ENCODE assay signal across 23 mouse cellular contexts in genomic region chr5:120653873-120654272, GRCm38 (mm10). TPM values are rescaled to one million over a fixed set of nuclear protein-coding genes. Genes with fewer than 3 reads are reported as not detected.
DNase-seq lines count a peak whose midpoint lies in the region; ATAC-seq and TF ChIP-seq lines count a peak whose summit lies in the region.
"Had no signal": no experiment of that assay in that cellular context is flagged by ENCODE, and none has a peak within 500 bp of the region (broad histone marks: within the 10 kb centered on the region; RNA-seq: fewer than 3 reads in every experiment).

No protein-coding gene starts in this region.

- H3K9me3 ChIP-seq in forebrain, embryonic 14.5 days (replicated peaks; ENCODE audit: control insufficient read depth, low read length) = no peaks in the 10 kb centered on the region
- H3K9me3 ChIP-seq in forebrain, embryonic 12.5 days = no peaks in the 10 kb centered on the region
- H3K9me3 ChIP-seq in stomach, postnatal 0 days (ENCODE audit: control insufficient read depth, low read length) = no peaks in the 10 kb centered on the region
- H3K9me3 ChIP-seq: embryonic facial prominence, embryonic 13.5 days; heart, embryonic 10.5 days; hindbrain, embryonic 12.5 days had no signal

- no peak overlapping the region for H3K4me3 ChIP-seq in forebrain, embryonic 14.5 days (ENCODE audit: low read depth, low read length)
- H3K4me3 ChIP-seq in forebrain, embryonic 12.5 days (replicated peaks) = no peak overlapping the region
- H3K4me3 ChIP-seq in left cerebral cortex, adult 2 months = peak overlapping the region; percentile 13; the same call in 1 of the 2 replicates
- no peak overlapping the region for H3K4me3 ChIP-seq in stomach, postnatal 0 days (ENCODE audit: low read depth, low read length)
- H3K4me3 ChIP-seq: embryonic facial prominence, embryonic 13.5 days; heart, embryonic 10.5 days; hindbrain, embryonic 12.5 days had no signal

- no peak for TF ChIP-seq EP300 in stomach, postnatal 0 days (optimal IDR thresholded peaks at IDR 0.05)

- H3K27ac ChIP-seq in forebrain, embryonic 14.5 days (ENCODE audit: low read depth, low read length) = peak overlapping the region; percentile 39; the same call in 1 of the 2 replicates
- H3K27ac ChIP-seq in forebrain, embryonic 12.5 days = no peak overlapping the region
- peak overlapping the region; percentile 77 for H3K27ac ChIP-seq in left cerebral cortex, adult 2 months
- no peak overlapping the region for H3K27ac ChIP-seq in stomach, postnatal 0 days (replicated peaks)
- H3K27ac ChIP-seq: embryonic facial prominence, embryonic 13.5 days; heart, embryonic 10.5 days; hindbrain, embryonic 12.5 days had no signal

- H3K9ac ChIP-seq in forebrain, embryonic 14.5 days (ENCODE audit: low read length) = no peak overlapping the region
- H3K9ac ChIP-seq in forebrain, embryonic 12.5 days = no peak overlapping the region
- no peak overlapping the region for H3K9ac ChIP-seq in stomach, postnatal 0 days (ENCODE audit: low read length)
- H3K9ac ChIP-seq: embryonic facial prominence, embryonic 13.5 days; hindbrain, embryonic 12.5 days had no signal

- no peak for ATAC-seq in forebrain, embryonic 14.5 days
- no peak for ATAC-seq in forebrain, embryonic 12.5 days (ENCODE audit: low FRiP score)
- ATAC-seq in stomach, postnatal 0 days (ENCODE audit: low FRiP score, low TSS enrichment) = no peak
- ATAC-seq: hindbrain, embryonic 16.5 days; inflammation-experienced regulatory T-cells, adult 6 months; intestine, postnatal 0 days had no signal

- H3K4me1 ChIP-seq in forebrain, embryonic 14.5 days (ENCODE audit: control insufficient read depth, insufficient read depth, low read length) = peaks cover 4% of the 10 kb centered on the region; the same call in 1 of the 2 replicates
- peaks cover 7% of the 10 kb centered on the region for H3K4me1 ChIP-seq in forebrain, embryonic 12.5 days
- no peaks in the 10 kb centered on the region for H3K4me1 ChIP-seq in stomach, postnatal 0 days (replicated peaks; ENCODE audit: control insufficient read depth, insufficient read depth)

- TF ChIP-seq CTCF in left cerebral cortex, adult 2 months (IDR thresholded peaks at IDR 0.05) = no peak
- no peak for TF ChIP-seq CTCF in stomach, postnatal 0 days (IDR thresholded peaks at IDR 0.05; ENCODE audit: low read depth)

- H3K4me2 ChIP-seq in forebrain, embryonic 14.5 days (ENCODE audit: low read length) = no peak overlapping the region
- no peak overlapping the region for H3K4me2 ChIP-seq in forebrain, embryonic 12.5 days
- H3K4me2 ChIP-seq in stomach, postnatal 0 days (replicated peaks; ENCODE audit: low read depth) = no peak overlapping the region
- H3K4me2 ChIP-seq: embryonic facial prominence, embryonic 13.5 days; hindbrain, embryonic 12.5 days had no signal

- intact Hi-C loops in left cerebral cortex, adult 2 months (cut with DNase I) = no loop called here
- intact Hi-C loops in left cerebral cortex, postnatal 10 days (cut with DNase I) = no loop called here

- WGBS in forebrain, embryonic 14.5 days = 89% methylated on average over 2 of the region's 2 CpGs
- WGBS in forebrain, embryonic 12.5 days = 94% methylated on average over 2 of the region's 2 CpGs
- WGBS in stomach, postnatal 0 days = 86% methylated on average over 2 of the region's 2 CpGs

- H3K27me3 ChIP-seq in forebrain, embryonic 14.5 days (replicated peaks; ENCODE audit: control insufficient read depth, insufficient read depth, low read length) = peaks cover 13% of the 10 kb centered on the region
- peaks cover 42% of the 10 kb centered on the region for H3K27me3 ChIP-seq in forebrain, embryonic 12.5 days
- 0 out of 2 replicates have a peak, but pooled peaks cover 3% of the 10 kb centered on the region for H3K27me3 ChIP-seq in stomach, postnatal 0 days (ENCODE audit: control insufficient read depth, insufficient read depth, low read length)

- DNase-seq in cerebellum, postnatal 10 days = peak; percentile 45 to 67
- DNase-seq in cerebellum, adult 11 months = no peak
- DNase-seq in forebrain, embryonic 14.5 days (ENCODE audit: low spot score) = no peak
- no peak for DNase-seq in left cerebral cortex, adult 2 months (ENCODE audit: extremely low spot score in 1 of 2, low spot score in 2 of 2)
- no peak for DNase-seq in left cerebral cortex, postnatal 10 days (ENCODE audit: extremely low spot score in 1 of 2, low spot score in 2 of 2)
- DNase-seq in stomach, postnatal 0 days (ENCODE audit: low spot score) = no peak
- DNase-seq: adrenal gland, postnatal 10 days; cerebellum, adult 9-10 months; gastrocnemius, postnatal 10 days; heart, adult 18-20 months; heart, postnatal 10 days; heart, postnatal 4 days had no signal

- no peaks in the 10 kb centered on the region for H3K36me3 ChIP-seq in forebrain, embryonic 14.5 days (ENCODE audit: control insufficient read depth, insufficient read depth, low read length)
- H3K36me3 ChIP-seq in forebrain, embryonic 12.5 days (replicated peaks) = no peaks in the 10 kb centered on the region
- H3K36me3 ChIP-seq in stomach, postnatal 0 days (ENCODE audit: control insufficient read depth, insufficient read depth, low read length) = no peaks in the 10 kb centered on the region
- H3K36me3 ChIP-seq: embryonic facial prominence, embryonic 13.5 days; heart, embryonic 10.5 days; hindbrain, embryonic 12.5 days had no signal

RNA-seq across cellular contexts. Expression of gene Rasal1, which starts 5.3 kb away (rescaled TPM):
- polyA plus RNA-seq in forebrain, embryonic 14.5 days (2014; fragmentation: Nextera tagmentation; extraction: Ambion mirVana) = 1.5 and 3.2 TPM in 2 replicates
- 0.17 and 0.20 TPM in 2 replicates for polyA plus RNA-seq in forebrain, embryonic 12.5 days (2016; fragmentation: Nextera tagmentation; extraction: Ambion mirVana)
- total RNA-seq in left cerebral cortex, adult 2 months (2021) = 10 to 100 TPM; 85.3 TPM
- total RNA-seq in left cerebral cortex, postnatal 10 days (2021) = 100 to 1,000 TPM; 107 to 122 TPM
- polyA plus RNA-seq in stomach, postnatal 0 days (2015; fragmentation: Nextera tagmentation; extraction: Ambion mirVana) = 0.08 and 0.44 TPM in 2 replicates
- total RNA-seq: gastrocnemius, postnatal 4 days had no signal
- polyA plus RNA-seq: C2C12; heart, embryonic 14.5 days had no signal

RNA-seq across cellular contexts. Expression of gene Cfap73, which starts 19.8 kb away (rescaled TPM):
- polyA plus RNA-seq in forebrain, embryonic 14.5 days (2014; fragmentation: Nextera tagmentation; extraction: Ambion mirVana) = 0.19 and 0.57 TPM in 2 replicates
- 0.28 TPM in 1 of 2 replicates, not detected in the other for polyA plus RNA-seq in forebrain, embryonic 12.5 days (2016; fragmentation: Nextera tagmentation; extraction: Ambion mirVana)
- total RNA-seq in left cerebral cortex, adult 2 months (2021) = under 1 TPM in 1 of 2 experiments, not detected in 1; 0.52 TPM
- 1 to 10 TPM in 1 of 2 experiments, not detected in 1; 1.1 TPM for total RNA-seq in left cerebral cortex, postnatal 10 days (2021)
- polyA plus RNA-seq in stomach, postnatal 0 days (2015; fragmentation: Nextera tagmentation; extraction: Ambion mirVana) = 0.10 TPM in 1 of 2 replicates, not detected in the other
- total RNA-seq: gastrocnemius, postnatal 10 days; gastrocnemius, postnatal 4 days; heart, adult 18-20 months; heart, postnatal 10 days; heart, postnatal 4 days; MEL had no signal
- polyA plus RNA-seq: C2C12; embryonic facial prominence, embryonic 13.5 days; heart, embryonic 14.5 days; inflammation-experienced regulatory T-cells, adult 6 months; intestine, postnatal 0 days had no signal

RNA-seq across cellular contexts. Expression of gene Ddx54, which starts 41.3 kb away (rescaled TPM):
- polyA plus RNA-seq in forebrain, embryonic 14.5 days (2014; fragmentation: Nextera tagmentation; extraction: Ambion mirVana) = 26.9 and 33.1 TPM in 2 replicates
- polyA plus RNA-seq in forebrain, embryonic 12.5 days (2016; fragmentation: Nextera tagmentation; extraction: Ambion mirVana) = 50.7 and 52.6 TPM in 2 replicates
- total RNA-seq in left cerebral cortex, adult 2 months (2021) = 10 to 100 TPM; 38.6 to 41.0 TPM
- total RNA-seq in left cerebral cortex, postnatal 10 days (2021) = 10 to 100 TPM; 47.5 to 48.8 TPM
- polyA plus RNA-seq in stomach, postnatal 0 days (2015; fragmentation: Nextera tagmentation; extraction: Ambion mirVana) = 22.5 and 23.0 TPM in 2 replicates

RNA-seq across cellular contexts. Expression of gene Rita1, which starts 41.5 kb away (rescaled TPM):
- 15.9 and 18.3 TPM in 2 replicates for polyA plus RNA-seq in forebrain, embryonic 14.5 days (2014; fragmentation: Nextera tagmentation; extraction: Ambion mirVana)
- polyA plus RNA-seq in forebrain, embryonic 12.5 days (2016; fragmentation: Nextera tagmentation; extraction: Ambion mirVana) = 13.6 and 16.6 TPM in 2 replicates
- 10 to 100 TPM; 29.5 to 29.9 TPM for total RNA-seq in left cerebral cortex, adult 2 months (2021)
- 10 to 100 TPM; 29.5 to 31.2 TPM for total RNA-seq in left cerebral cortex, postnatal 10 days (2021)
- 12.1 TPM in 2 replicates for polyA plus RNA-seq in stomach, postnatal 0 days (2015; fragmentation: Nextera tagmentation; extraction: Ambion mirVana)

RNA-seq across cellular contexts. Expression of gene Dtx1, which starts 57.9 kb away (rescaled TPM):
- 27.5 and 35.5 TPM in 2 replicates for polyA plus RNA-seq in forebrain, embryonic 14.5 days (2014; fragmentation: Nextera tagmentation; extraction: Ambion mirVana)
- polyA plus RNA-seq in forebrain, embryonic 12.5 days (2016; fragmentation: Nextera tagmentation; extraction: Ambion mirVana) = 17.1 and 18.1 TPM in 2 replicates
- 10 to 100 TPM; 74.5 to 76.9 TPM for total RNA-seq in left cerebral cortex, adult 2 months (2021)
- 10 to 100 TPM; 84.4 to 90.4 TPM for total RNA-seq in left cerebral cortex, postnatal 10 days (2021)
- polyA plus RNA-seq in stomach, postnatal 0 days (2015; fragmentation: Nextera tagmentation; extraction: Ambion mirVana) = 2.0 and 3.1 TPM in 2 replicates
- polyA plus RNA-seq: C2C12 had no signal

Comparison
In these comparisons a context has a peak if more than half of its experiments do, and no peak if none do; other contexts are left out.
1. DNase-seq: peak in cerebellum, postnatal 10 days (2 of 2); none in cerebellum, adult 11 months (single experiment), forebrain, embryonic 14.5 days (single experiment), left cerebral cortex, adult 2 months (0 of 2), left cerebral cortex, postnatal 10 days (0 of 2) and stomach, postnatal 0 days (single experiment).
2. H3K27ac ChIP-seq: peak in forebrain, embryonic 14.5 days (single experiment) and left cerebral cortex, adult 2 months (single experiment); none in forebrain, embryonic 12.5 days (single experiment) and stomach, postnatal 0 days (single experiment).